Mouse (Mus musculus) spleen, adult 2 months (tissue): ENCODE measurements around the gene Gm20388.

Source experiments
- CTCF ChIP-seq: fragments of 200-500 bp; IDR thresholded peaks from 2 replicates; pipeline ENCODE4 v1.5.1; 2011; ENCODE audit warnings: mild to moderate bottlenecking, inconsistent platforms; ENCODE audit not compliant: insufficient read depth, insufficient read length, insufficient replicate concordance; ENCODE audit errors: extremely low read depth
- POLR2A ChIP-seq: fragments of 200-500 bp; IDR thresholded peaks from 2 replicates; pipeline ENCODE4 v1.6.1; 2011; ENCODE audit warnings: low read depth, low read length, inconsistent platforms

GRCm38 (mm10) chr8:120096486-120096885 lies 185.8 kb downstream of the Gm20388 start:
- TF ChIP-seq CTCF (no peak), POLR2A (no peak)
